Mouse (Mus musculus): ENCODE measurements around the gene Gjd3. TPM values are rescaled to one million over a fixed set of nuclear protein-coding genes. Genes with fewer than 3 reads are reported as not detected.

Gene Gjd3
- polyA plus RNA-seq, 1 experiment from 2014 or later: 3.0 TPM

DNA sequence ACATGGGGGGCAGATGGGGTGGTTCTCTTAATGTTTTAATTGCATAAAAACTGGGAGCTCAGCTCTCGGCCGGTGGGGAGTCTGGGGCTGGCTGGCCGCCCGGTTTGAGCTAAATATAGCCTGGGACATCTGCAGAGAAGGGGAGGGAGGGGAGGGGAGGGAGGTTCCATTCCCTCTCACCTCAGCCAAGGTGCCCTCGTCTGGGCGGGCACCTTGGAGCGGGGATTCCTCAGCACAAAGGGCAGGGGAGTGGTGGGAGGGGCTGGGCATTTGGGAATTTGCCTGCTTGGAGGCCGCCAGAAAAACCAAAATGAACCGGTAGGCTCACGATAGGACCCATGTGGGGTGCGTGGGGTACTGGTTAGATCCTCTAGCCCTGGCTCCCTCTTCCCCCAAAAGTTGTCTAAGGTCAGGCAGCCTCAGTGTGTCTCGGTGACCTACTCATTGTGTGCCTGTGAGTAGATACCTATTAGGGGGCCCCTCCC is 41.4 kb downstream of the Gjd3 start:
- no peak for ATAC-seq (ENCODE audit: low FRiP score)
- no peaks in the 10 kb centered on the region for H3K9me3 ChIP-seq (replicated peaks)

DNA sequence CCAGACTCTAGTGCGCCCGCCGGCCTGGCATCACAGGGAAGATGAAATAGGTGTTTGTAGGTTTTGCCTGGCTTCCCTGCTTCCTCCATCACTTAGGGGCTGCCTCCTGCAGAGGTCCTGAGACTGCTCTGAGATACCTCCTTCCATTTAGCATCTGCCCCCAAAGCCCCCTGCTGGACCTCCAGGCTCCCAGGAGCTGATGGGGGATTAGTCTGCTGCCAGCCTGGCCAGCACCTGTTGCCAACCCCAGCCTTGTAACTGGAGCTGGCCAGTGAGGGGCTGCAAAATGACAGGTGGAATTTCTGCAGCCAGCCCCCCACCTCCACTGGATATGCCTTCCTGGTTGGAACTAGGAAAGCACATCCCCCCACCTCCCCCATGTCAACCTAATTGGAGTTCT is 42.0 kb downstream of the Gjd3 start:
- peak overlapping the region; percentile 52; the same call in 1 of the 2 replicates for H3K4me3 ChIP-seq (replicated peaks)
- H3K27me3 ChIP-seq (replicated peaks): no peaks in the 10 kb centered on the region
- peak overlapping the region; percentile 84 for H3K4me2 ChIP-seq
- H3K4me1 ChIP-seq: peaks cover 98% of the 10 kb centered on the region
- whole genome bisulfite sequencing: 52% methylated on average over 3 of the region's 3 CpGs
- no peaks in the 10 kb centered on the region for H3K36me3 ChIP-seq
- H3K9me3 ChIP-seq (replicated peaks): no peaks in the 10 kb centered on the region
- peak overlapping the region; percentile 90 for H3K27ac ChIP-seq (replicated peaks)
- H3K9ac ChIP-seq (replicated peaks): peak overlapping the region; percentile 56
- ATAC-seq (ENCODE audit: low FRiP score): no peak

More for the DNA sequence above, 41.4 kb downstream of the Gjd3 start:
- Histone ChIP-seq H3K4me2 (peak overlapping the region; percentile 84), H3K27me3 (replicated peaks) (no peaks in the 10 kb centered on the region), H3K4me3 (replicated peaks) (peak overlapping the region; percentile 52), H3K36me3 (no peaks in the 10 kb centered on the region), H3K27ac (replicated peaks) (peak overlapping the region; percentile 90), H3K9ac (replicated peaks) (peak overlapping the region; percentile 56), H3K4me1 (peaks cover 92% of the 10 kb centered on the region)
- WGBS: 1% methylated on average over 12 of the region's 12 CpGs

DNA sequence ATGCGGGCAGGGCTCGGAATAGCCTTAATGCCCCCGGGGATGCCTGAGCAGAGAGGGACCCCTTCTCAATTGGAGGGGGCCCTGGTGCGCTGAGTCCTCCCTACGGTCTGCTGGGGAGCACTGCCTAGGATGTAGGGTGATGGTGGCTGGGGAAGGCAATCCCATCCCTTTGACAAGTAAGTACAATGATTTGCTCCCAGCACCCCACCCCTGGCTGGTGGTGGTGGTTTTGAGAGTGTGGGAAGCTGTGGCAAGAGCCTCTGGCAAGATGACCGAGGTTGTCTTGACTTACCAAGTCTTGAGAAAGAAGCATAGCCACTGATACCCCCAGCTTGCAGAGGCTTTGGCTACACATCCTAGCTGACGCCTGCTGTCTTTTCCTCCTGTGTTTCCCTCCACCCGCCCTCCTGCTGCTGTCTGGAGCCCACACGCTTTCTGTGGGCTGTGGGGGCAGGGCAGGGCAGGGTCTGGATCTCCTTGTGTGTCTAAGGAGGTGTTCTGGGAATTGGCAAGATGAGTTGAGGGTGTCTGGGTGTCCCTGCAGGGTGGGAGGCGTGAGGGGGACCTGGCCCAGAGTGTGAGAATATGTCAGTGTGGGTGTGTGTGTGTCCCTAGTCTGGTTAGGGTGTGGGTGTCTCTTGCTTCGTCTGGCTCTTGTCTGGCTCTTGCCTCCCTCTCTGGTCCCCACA is 42.7 kb downstream of the Gjd3 start:
- H3K9me3 ChIP-seq (replicated peaks): no peaks in the 10 kb centered on the region
- 0 out of 2 replicates have a peak overlapping the region, but pooled peaks have one; percentile 51 for H3K27ac ChIP-seq (replicated peaks)
- H3K9ac ChIP-seq (replicated peaks): peak overlapping the region; percentile 17; the same call in 1 of the 2 replicates
- peak overlapping the region; percentile 84 for H3K4me2 ChIP-seq
- no peaks in the 10 kb centered on the region for H3K27me3 ChIP-seq (replicated peaks)
- H3K36me3 ChIP-seq: no peaks in the 10 kb centered on the region
- no peak overlapping the region for H3K4me3 ChIP-seq (replicated peaks)
- H3K4me1 ChIP-seq: peaks cover 93% of the 10 kb centered on the region
- 60% methylated on average over 11 of the region's 11 CpGs for WGBS
- no peak for ATAC-seq (ENCODE audit: low FRiP score)

DNA sequence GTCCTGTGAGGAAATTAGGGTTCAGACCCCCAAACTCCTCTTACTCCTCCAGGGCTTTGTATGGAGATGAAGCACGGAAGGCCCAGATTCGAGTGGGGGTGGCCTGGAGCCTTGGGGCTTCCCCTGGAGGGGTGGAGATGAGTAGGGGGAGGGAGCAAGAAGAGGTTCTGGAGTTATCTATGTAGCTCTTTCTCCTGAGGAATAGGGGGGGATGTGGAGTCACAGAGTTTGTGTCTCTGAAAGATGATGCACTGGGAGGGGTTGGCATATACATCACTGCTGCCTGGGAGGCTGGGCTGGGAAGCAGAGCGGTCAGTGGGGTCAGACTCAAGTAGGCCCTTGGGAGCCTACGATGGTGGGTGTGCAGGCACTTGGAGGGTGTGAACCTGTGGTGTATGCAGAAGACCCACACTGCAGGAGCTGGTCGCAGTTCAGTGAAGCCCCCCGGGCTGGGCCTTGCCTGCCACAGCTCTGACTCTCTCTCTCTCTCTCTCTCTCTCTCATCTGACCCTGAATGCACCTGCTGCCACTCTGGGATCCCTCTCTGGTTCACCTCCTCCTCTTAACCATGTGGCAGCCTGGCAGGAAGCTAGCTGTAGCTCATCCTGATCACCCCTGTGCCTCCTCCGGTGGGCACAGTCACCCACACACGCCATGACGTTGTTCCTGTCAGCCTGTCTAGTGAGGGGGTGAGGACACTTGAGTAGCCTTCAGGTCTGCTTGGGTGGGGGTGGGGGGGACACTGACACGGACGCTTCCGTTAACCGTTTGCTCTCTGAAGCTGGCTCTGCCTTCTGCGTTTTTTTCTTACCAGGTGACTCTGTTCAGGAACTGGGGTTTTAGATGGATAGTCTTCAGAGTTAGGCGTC is 43.5 kb downstream of the Gjd3 start:
- H3K27ac ChIP-seq (replicated peaks): no peak overlapping the region
- H3K36me3 ChIP-seq: no peaks in the 10 kb centered on the region
- no peaks in the 10 kb centered on the region for H3K27me3 ChIP-seq (replicated peaks)
- no peak for ATAC-seq (ENCODE audit: low FRiP score)
- 0 out of 2 replicates have a peak overlapping the region, but pooled peaks have one; percentile 14 for H3K9ac ChIP-seq (replicated peaks)
- H3K4me2 ChIP-seq: peak overlapping the region; percentile 84
- H3K4me1 ChIP-seq: peaks cover 85% of the 10 kb centered on the region
- WGBS: 54% methylated on average over 15 of the region's 15 CpGs
- H3K9me3 ChIP-seq (replicated peaks): no peaks in the 10 kb centered on the region
- peak overlapping the region; percentile 71; the same call in 1 of the 2 replicates for H3K4me3 ChIP-seq (replicated peaks)

DNA sequence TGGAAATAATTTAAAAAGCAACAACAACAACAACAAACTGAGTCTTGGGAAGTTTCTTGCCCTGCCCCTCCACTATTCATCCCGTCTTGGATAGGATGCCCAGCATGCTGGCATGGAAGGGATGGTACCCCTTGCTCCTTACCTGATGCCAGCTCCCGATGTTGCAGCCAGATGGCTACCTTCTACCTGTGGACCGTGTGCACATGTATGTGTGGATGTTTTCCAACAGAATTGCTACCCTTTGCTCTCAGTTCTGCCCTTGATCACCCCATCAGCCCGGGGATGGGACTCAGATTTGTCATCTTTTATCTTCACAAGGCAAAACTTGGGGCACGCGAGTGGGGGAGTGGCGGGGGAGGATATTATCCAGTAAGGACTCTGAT is 44.1 kb downstream of the Gjd3 start:
- H3K9ac ChIP-seq (replicated peaks): peak overlapping the region; percentile 53; the same call in 1 of the 2 replicates
- 45% methylated on average over 7 of the region's 7 CpGs for WGBS
- peak overlapping the region; percentile 71 for H3K4me3 ChIP-seq (replicated peaks)

DNA sequence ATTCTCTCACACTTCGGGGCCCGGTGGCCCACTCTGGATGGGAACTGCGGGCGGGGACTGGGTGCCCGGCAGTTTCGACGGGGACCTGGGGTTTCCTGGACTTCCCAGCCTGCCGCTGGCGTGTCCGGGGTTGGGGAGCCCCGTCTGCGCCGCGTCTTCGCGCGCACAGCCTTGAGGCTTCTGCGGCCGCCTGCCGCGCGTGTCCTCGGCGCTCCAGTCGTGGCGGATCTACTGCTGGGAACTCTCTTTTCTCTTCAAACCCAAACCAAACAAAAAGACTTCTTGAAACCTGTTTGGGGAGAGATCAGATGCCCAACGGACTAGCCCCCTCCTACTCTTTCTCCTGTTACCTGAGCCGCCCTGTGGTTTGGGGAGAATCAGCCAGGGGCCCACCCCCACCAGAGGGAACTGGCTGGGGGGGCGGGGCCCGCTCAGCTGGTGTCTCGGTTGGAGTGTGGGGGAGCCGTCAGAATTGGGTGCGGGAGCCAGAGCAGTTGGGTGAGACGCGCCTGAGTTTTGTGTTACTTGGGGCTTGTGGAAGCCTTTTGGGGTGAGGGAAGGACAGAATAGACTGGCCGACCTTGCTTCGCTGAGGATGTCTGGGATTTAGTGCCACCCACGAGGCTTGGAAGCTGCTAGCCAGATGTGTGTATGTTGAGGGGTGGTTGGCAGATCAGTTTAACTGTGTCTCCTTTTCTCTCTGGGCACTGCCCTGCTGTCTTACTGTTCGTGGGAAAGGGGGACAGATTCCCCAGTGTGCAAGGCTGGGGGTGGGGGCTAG is 44.7 kb downstream of the Gjd3 start:
- Histone ChIP-seq H3K4me3 (replicated peaks) (peak overlapping the region; percentile 71), H3K27ac (replicated peaks) (peak overlapping the region; percentile 54), H3K4me1 (peaks cover 80% of the 10 kb centered on the region), H3K36me3 (no peaks in the 10 kb centered on the region), H3K9ac (replicated peaks) (peak overlapping the region; percentile 53), H3K27me3 (replicated peaks) (no peaks in the 10 kb centered on the region), H3K4me2 (peak overlapping the region; percentile 84), H3K9me3 (replicated peaks) (no peaks in the 10 kb centered on the region)
- WGBS: under 1% methylated on average over 39 of the region's 39 CpGs
- 0 out of 2 replicates have a peak, but pooled peaks have one; percentile 2 for ATAC-seq (ENCODE audit: low FRiP score)

More for the DNA sequence above, 44.1 kb downstream of the Gjd3 start:
- H3K27ac ChIP-seq (replicated peaks): no peak overlapping the region
- H3K9me3 ChIP-seq (replicated peaks): no peaks in the 10 kb centered on the region
- no peaks in the 10 kb centered on the region for H3K27me3 ChIP-seq (replicated peaks)
- no peak for ATAC-seq (ENCODE audit: low FRiP score)
- H3K36me3 ChIP-seq: no peaks in the 10 kb centered on the region
- H3K4me2 ChIP-seq: peak overlapping the region; percentile 84
- H3K4me1 ChIP-seq: peaks cover 80% of the 10 kb centered on the region

DNA sequence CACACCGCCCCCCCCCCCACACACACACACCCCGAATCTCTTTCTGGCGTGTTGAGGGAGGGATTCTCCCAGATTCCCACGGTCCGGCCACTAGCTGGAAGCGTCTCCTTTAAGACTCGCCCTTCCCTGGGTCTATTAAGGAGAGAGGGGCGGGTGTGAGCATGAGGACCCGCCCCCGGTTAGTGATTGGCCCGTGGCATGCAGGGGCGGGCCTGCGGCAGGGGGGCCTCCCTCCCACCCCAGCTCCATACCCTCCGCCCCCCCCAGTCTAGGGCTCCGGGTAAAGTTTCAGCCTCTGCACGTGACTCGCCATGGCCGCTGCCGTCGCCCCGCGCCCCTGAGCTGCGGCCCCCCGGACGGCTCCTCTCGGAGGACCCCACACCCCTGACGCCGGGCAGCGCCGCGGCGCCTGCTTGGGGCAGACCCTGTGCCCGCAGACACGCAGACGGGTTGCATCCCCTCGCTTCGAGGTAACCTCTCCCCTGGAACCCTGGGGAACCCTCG is 45.4 kb downstream of the Gjd3 start:
- Histone ChIP-seq H3K27me3 (replicated peaks) (no peaks in the 10 kb centered on the region), H3K36me3 (no peaks in the 10 kb centered on the region), H3K4me1 (peaks cover 80% of the 10 kb centered on the region), H3K9me3 (replicated peaks) (no peaks in the 10 kb centered on the region), H3K9ac (replicated peaks) (peak overlapping the region; percentile 53), H3K4me3 (replicated peaks) (peak overlapping the region; percentile 71), H3K27ac (replicated peaks) (peak overlapping the region; percentile 65), H3K4me2 (peak overlapping the region; percentile 84)
- peak; percentile 85 for ATAC-seq (ENCODE audit: low FRiP score)
- WGBS: under 1% methylated on average over 38 of the region's 38 CpGs

DNA sequence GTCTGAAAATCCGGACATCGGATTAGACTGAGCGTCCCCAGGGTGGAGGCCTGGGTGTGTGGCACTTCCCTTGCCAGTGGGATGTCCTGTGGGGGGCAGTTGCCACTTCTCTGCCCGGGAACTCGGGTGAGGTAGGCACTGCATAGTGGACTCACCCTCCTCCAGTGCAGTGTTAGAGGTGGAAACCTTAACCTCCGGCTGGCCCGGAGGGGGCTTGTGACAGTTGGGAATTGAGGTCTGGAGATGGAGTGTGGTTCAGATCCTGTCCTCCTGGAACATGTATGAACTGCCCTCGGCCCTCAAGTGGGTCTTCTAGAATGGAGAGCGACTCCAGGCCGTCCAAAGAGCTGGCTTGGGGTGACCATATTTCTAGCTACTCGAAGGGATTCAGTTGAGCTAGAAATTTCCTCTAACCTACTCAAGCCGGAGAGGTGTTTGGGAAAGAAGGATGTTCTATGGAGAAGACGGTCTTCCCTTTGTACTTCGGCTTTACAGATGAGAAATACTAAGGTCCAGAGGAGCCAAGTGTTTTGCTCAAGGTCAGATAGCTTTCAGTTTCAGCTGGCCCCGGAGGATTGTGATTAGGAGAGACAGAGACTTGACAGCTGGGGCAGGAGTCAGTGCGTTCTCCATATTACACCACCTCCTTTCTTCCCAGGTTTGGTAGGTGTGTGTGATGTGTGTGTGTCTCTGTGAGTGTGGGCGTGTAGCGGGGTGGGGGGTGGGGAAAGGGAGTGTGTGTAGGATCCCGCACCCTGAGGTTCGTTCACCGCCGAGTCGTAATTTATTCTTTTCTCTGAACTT is 46.0 kb downstream of the Gjd3 start:
- no peaks in the 10 kb centered on the region for H3K9me3 ChIP-seq (replicated peaks)
- peak overlapping the region; percentile 65 for H3K27ac ChIP-seq (replicated peaks)
- WGBS: 4% methylated on average over 23 of the region's 23 CpGs
- H3K4me3 ChIP-seq (replicated peaks): peak overlapping the region; percentile 71
- H3K36me3 ChIP-seq: no peaks in the 10 kb centered on the region
- peak; percentile 22; the same call in 1 of the 2 replicates for ATAC-seq (ENCODE audit: low FRiP score)
- peaks cover 80% of the 10 kb centered on the region for H3K4me1 ChIP-seq
- H3K27me3 ChIP-seq (replicated peaks): no peaks in the 10 kb centered on the region
- peak overlapping the region; percentile 53 for H3K9ac ChIP-seq (replicated peaks)
- peak overlapping the region; percentile 84 for H3K4me2 ChIP-seq

DNA sequence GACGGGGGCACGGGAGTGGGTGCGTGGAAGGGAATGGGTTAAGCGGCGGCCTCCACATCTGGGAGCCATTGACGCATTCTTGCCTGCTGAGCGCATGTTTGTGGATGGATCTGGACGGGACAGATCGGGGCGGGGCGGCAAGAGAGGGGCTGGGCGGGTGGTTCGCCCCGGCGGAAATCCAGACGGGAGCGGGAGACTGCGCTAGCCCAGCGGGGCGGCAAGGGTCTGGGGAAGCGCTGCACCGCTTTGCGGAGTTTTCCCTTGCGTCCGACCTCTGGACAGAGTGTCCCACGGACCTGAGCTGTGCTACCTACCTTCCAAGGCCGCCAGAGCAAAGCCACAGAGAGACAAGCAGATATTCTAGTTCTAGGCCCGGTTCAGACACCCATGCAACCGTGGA is 46.6 kb downstream of the Gjd3 start:
- 4% methylated on average over 29 of the region's 29 CpGs for WGBS
- no peak for ATAC-seq (ENCODE audit: low FRiP score)
- Histone ChIP-seq H3K36me3 (no peaks in the 10 kb centered on the region), H3K9ac (replicated peaks) (peak overlapping the region; percentile 53; the same call in 1 of the 2 replicates), H3K27ac (replicated peaks) (peak overlapping the region; percentile 65), H3K4me2 (peak overlapping the region; percentile 84), H3K9me3 (replicated peaks) (no peaks in the 10 kb centered on the region), H3K4me3 (replicated peaks) (peak overlapping the region; percentile 71), H3K4me1 (peaks cover 80% of the 10 kb centered on the region), H3K27me3 (replicated peaks) (no peaks in the 10 kb centered on the region)

DNA sequence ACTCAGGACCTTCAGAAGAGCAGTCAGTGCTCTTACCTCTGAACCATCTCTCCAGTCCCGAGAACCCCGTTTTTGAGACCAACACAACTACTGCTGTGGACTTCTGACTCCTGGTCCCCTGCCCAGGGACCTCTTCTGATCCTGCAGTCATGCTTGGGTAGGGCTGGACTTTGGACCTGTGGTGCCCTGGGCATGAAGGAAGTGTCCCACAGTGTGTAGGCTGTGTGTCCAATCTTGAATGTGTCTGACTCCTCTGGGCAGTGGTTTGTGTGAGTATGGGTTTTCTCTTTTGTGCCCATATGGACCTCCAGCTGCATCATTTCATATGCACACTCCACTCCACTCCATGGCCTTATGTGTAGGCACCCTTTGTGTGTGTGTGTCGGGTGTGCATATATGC is 47.7 kb downstream of the Gjd3 start:
- H3K27me3 ChIP-seq (replicated peaks): no peaks in the 10 kb centered on the region
- no peaks in the 10 kb centered on the region for H3K9me3 ChIP-seq (replicated peaks)
- H3K4me2 ChIP-seq: no peak overlapping the region
- no peak for ATAC-seq (ENCODE audit: low FRiP score)
- H3K36me3 ChIP-seq: no peaks in the 10 kb centered on the region
- H3K4me1 ChIP-seq: peaks cover 80% of the 10 kb centered on the region
- H3K27ac ChIP-seq (replicated peaks): no peak overlapping the region
- H3K9ac ChIP-seq (replicated peaks): no peak overlapping the region
- 87% methylated on average over 3 of the region's 3 CpGs for WGBS
- H3K4me3 ChIP-seq (replicated peaks): no peak overlapping the region
